Mouse (Mus musculus): ENCODE measurements around the gene Loxl3. TPM values are rescaled to one million over a fixed set of nuclear protein-coding genes. Genes with fewer than 3 reads are reported as not detected.
A peak's percentile ranks its signal among the peaks of the same experiment; 100 is the strongest.

The Loxl3 gene
- polyA plus RNA-seq (2014; fragmentation: Nextera tagmentation; extraction: Ambion mirVana), result 6.7 and 9.2 TPM in 2 replicates

GRCm38 (mm10) chr6:83033249-83034185 is at the start of gene Loxl3, which contains the start of gene Dok1:
TSS of gene Loxl3 (plus strand) at chr6:83034173.
TSS of gene Dok1 (minus strand) at chr6:83033471.
- peaks cover 18% of the 10 kb centered on the region for H3K27me3 ChIP-seq (ENCODE audit: control insufficient read depth, insufficient read depth, low read length)
- ATAC-seq (ENCODE audit: insufficient read depth, low FRiP score, low TSS enrichment) (peak; percentile 74), DNase-seq (ENCODE audit: low spot score) (peak; percentile 82)
- WGBS, result under 1% methylated on average over 51 of the region's 51 CpGs
- H3K4me1 ChIP-seq (ENCODE audit: control insufficient read depth, insufficient read depth, low read length), result peaks cover 7% of the 10 kb centered on the region; the same call in 1 of the 2 replicates
- peak within 1 kb of the TSS; percentile 46 for H3K4me3 ChIP-seq (ENCODE audit: low read depth, low read length)
- H3K4me2 ChIP-seq (ENCODE audit: low read depth), result peak within 1 kb of the TSS; percentile 85
- H3K9ac ChIP-seq (ENCODE audit: low read length), result peak within 1 kb of the TSS; percentile 47
- peak within 1 kb of the TSS; percentile 47; the same call in 1 of the 2 replicates for H3K27ac ChIP-seq (ENCODE audit: low read depth, low read length)
- no peaks in the 10 kb centered on the region for H3K36me3 ChIP-seq (ENCODE audit: control insufficient read depth, insufficient read depth, low read length)
- no peaks in the 10 kb centered on the region for H3K9me3 ChIP-seq (ENCODE audit: control insufficient read depth, low read length)

GRCm38 (mm10) chr6:82987411-82987971 is 46.5 kb upstream of the Loxl3 start:
- Histone ChIP-seq H3K36me3 (ENCODE audit: control insufficient read depth, insufficient read depth, low read length) (no peaks in the 10 kb centered on the region), H3K27ac (ENCODE audit: low read depth, low read length) (no peak overlapping the region), H3K4me2 (ENCODE audit: low read depth) (no peak overlapping the region), H3K4me3 (ENCODE audit: low read depth, low read length) (no peak overlapping the region), H3K27me3 (ENCODE audit: control insufficient read depth, insufficient read depth, low read length) (no peaks in the 10 kb centered on the region), H3K9me3 (ENCODE audit: control insufficient read depth, low read length) (no peaks in the 10 kb centered on the region), H3K9ac (ENCODE audit: low read length) (no peak overlapping the region), H3K4me1 (ENCODE audit: control insufficient read depth, insufficient read depth, low read length) (no peaks in the 10 kb centered on the region)
- WGBS, result 48% methylated on average over 9 of the region's 9 CpGs
- ATAC-seq (ENCODE audit: insufficient read depth, low FRiP score, low TSS enrichment) (no peak), DNase-seq (ENCODE audit: low spot score) (no peak)

DNA sequence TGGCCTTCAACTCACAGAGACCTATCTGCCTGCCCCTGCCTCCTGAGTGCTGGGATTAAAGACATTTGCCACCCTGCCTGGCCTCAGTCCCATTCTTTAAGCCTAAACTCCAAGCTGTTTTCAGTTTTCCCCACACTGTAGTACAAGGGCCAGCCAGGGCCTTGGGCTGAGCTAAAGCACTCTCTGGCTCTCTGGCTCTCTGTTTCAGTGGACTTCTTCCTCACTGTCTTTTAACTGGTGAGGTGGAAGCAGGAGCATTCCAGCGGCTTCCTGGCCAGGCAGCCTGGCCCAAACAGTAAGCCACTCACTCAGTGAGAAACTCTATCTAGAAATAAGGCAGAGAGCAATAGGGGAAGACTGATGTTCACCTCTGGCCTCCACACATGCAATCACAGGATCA is 40.3 kb upstream of the Loxl3 start:
- Histone ChIP-seq H3K9me3 (ENCODE audit: control insufficient read depth, low read length) (no peaks in the 10 kb centered on the region), H3K27me3 (ENCODE audit: control insufficient read depth, insufficient read depth, low read length) (no peaks in the 10 kb centered on the region), H3K4me3 (ENCODE audit: low read depth, low read length) (no peak overlapping the region), H3K4me2 (ENCODE audit: low read depth) (no peak overlapping the region), H3K4me1 (ENCODE audit: control insufficient read depth, insufficient read depth, low read length) (no peaks in the 10 kb centered on the region), H3K9ac (ENCODE audit: low read length) (no peak overlapping the region), H3K27ac (ENCODE audit: low read depth, low read length) (no peak overlapping the region), H3K36me3 (ENCODE audit: control insufficient read depth, insufficient read depth, low read length) (no peaks in the 10 kb centered on the region)
- no peak for DNase-seq (ENCODE audit: low spot score)
- ATAC-seq (ENCODE audit: insufficient read depth, low FRiP score, low TSS enrichment), result no peak
- 48% methylated on average over 1 of the region's 1 CpGs for WGBS

GRCm38 (mm10) chr6:82994372-82994771 is 39.6 kb upstream of the Loxl3 start:
- 81% methylated on average over 7 of the region's 7 CpGs for WGBS

GRCm38 (mm10) chr6:82996740-82997315 is 37.1 kb upstream of the Loxl3 start:
- ATAC-seq (ENCODE audit: insufficient read depth, low FRiP score, low TSS enrichment) (peak; percentile 81), DNase-seq (ENCODE audit: low spot score) (peak; percentile 91)
- Histone ChIP-seq H3K27ac (ENCODE audit: low read depth, low read length) (no peak overlapping the region), H3K36me3 (ENCODE audit: control insufficient read depth, insufficient read depth, low read length) (no peaks in the 10 kb centered on the region), H3K27me3 (ENCODE audit: control insufficient read depth, insufficient read depth, low read length) (no peaks in the 10 kb centered on the region), H3K4me2 (ENCODE audit: low read depth) (peak overlapping the region; percentile 25), H3K4me1 (ENCODE audit: control insufficient read depth, insufficient read depth, low read length) (no peaks in the 10 kb centered on the region), H3K9me3 (ENCODE audit: control insufficient read depth, low read length) (no peaks in the 10 kb centered on the region), H3K4me3 (ENCODE audit: low read depth, low read length) (0 out of 2 replicates have a peak overlapping the region, but pooled peaks have one; percentile 2), H3K9ac (ENCODE audit: low read length) (peak overlapping the region; percentile 22; the same call in 1 of the 2 replicates)
- 14% methylated on average over 11 of the region's 11 CpGs for WGBS

More at GRCm38 (mm10) chr6:82994372-82994771, 39.6 kb upstream of the Loxl3 start:
- DNase-seq (ENCODE audit: low spot score) (no peak), ATAC-seq (ENCODE audit: insufficient read depth, low FRiP score, low TSS enrichment) (no peak)
- H3K27ac ChIP-seq (ENCODE audit: low read depth, low read length), result no peak overlapping the region
- no peaks in the 10 kb centered on the region for H3K4me1 ChIP-seq (ENCODE audit: control insufficient read depth, insufficient read depth, low read length)
- no peaks in the 10 kb centered on the region for H3K9me3 ChIP-seq (ENCODE audit: control insufficient read depth, low read length)
- H3K9ac ChIP-seq (ENCODE audit: low read length), result no peak overlapping the region
- no peaks in the 10 kb centered on the region for H3K27me3 ChIP-seq (ENCODE audit: control insufficient read depth, insufficient read depth, low read length)
- H3K4me2 ChIP-seq (ENCODE audit: low read depth), result no peak overlapping the region
- no peak overlapping the region for H3K4me3 ChIP-seq (ENCODE audit: low read depth, low read length)
- H3K36me3 ChIP-seq (ENCODE audit: control insufficient read depth, insufficient read depth, low read length), result no peaks in the 10 kb centered on the region

DNA sequence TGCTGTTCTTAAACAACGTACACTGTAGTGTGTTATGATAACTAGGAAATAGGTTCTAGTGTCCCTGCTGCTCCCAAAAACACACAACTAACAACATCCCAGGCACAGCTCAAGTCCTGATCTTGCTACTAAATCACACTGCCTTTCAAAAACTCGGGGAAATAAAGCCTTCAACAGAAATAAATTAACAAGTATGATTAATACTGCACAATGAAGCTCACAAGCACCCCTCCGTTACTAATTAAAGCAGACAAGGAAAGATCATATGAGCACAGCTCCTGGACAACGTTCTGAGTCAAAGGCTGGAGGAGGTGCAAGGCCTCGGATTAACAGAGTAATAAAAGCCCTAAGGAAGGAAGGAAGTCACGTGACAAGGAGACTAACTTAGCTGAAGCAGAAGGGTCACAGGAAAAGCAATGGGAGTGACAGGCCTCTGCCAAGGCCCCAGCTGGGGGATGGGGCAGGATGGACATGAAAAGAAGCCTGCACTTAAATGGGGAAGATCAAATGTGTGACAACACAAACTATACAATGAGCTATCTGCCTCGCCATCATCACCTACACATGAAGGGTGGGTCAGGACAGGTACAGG is 36.4 kb upstream of the Loxl3 start:
- H3K4me3 ChIP-seq (ENCODE audit: low read depth, low read length), result no peak overlapping the region
- no peaks in the 10 kb centered on the region for H3K27me3 ChIP-seq (ENCODE audit: control insufficient read depth, insufficient read depth, low read length)
- H3K36me3 ChIP-seq (ENCODE audit: control insufficient read depth, insufficient read depth, low read length), result no peaks in the 10 kb centered on the region
- no peak for DNase-seq (ENCODE audit: low spot score)
- no peak overlapping the region for H3K9ac ChIP-seq (ENCODE audit: low read length)
- no peak for ATAC-seq (ENCODE audit: insufficient read depth, low FRiP score, low TSS enrichment)
- H3K9me3 ChIP-seq (ENCODE audit: control insufficient read depth, low read length), result no peaks in the 10 kb centered on the region
- H3K27ac ChIP-seq (ENCODE audit: low read depth, low read length), result no peak overlapping the region
- WGBS, result 54% methylated on average over 7 of the region's 7 CpGs
- H3K4me1 ChIP-seq (ENCODE audit: control insufficient read depth, insufficient read depth, low read length), result no peaks in the 10 kb centered on the region
- H3K4me2 ChIP-seq (ENCODE audit: low read depth), result no peak overlapping the region

DNA sequence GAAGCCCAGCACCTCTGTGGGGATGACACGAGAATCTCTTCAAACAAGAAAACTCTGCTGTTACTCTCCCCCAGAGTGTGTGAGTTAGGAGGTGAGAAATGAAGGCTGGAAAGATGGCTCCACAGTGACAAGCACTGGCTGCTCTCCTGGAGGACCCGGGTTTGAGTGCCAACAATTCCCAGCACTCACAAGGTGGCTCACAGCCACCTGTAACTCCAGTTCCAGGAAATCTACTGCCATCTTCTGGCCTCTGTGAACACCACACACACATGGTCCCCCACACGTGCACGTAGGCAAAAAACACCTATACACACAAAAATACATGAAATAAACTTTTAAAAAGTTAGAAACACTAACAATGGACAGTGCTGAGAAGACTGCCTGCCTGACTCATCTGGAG is 35.6 kb upstream of the Loxl3 start:
- Histone ChIP-seq H3K9ac (ENCODE audit: low read length) (no peak overlapping the region), H3K36me3 (ENCODE audit: control insufficient read depth, insufficient read depth, low read length) (no peaks in the 10 kb centered on the region), H3K27ac (ENCODE audit: low read depth, low read length) (no peak overlapping the region), H3K4me3 (ENCODE audit: low read depth, low read length) (no peak overlapping the region), H3K9me3 (ENCODE audit: control insufficient read depth, low read length) (no peaks in the 10 kb centered on the region), H3K4me2 (ENCODE audit: low read depth) (no peak overlapping the region), H3K27me3 (ENCODE audit: control insufficient read depth, insufficient read depth, low read length) (no peaks in the 10 kb centered on the region), H3K4me1 (ENCODE audit: control insufficient read depth, insufficient read depth, low read length) (no peaks in the 10 kb centered on the region)
- 78% methylated on average over 4 of the region's 4 CpGs for WGBS
- DNase-seq (ENCODE audit: low spot score) (no peak), ATAC-seq (ENCODE audit: insufficient read depth, low FRiP score, low TSS enrichment) (no peak)

- H3K36me3 ChIP-seq (ENCODE audit: control insufficient read depth, insufficient read depth, low read length), result no peaks in the 10 kb centered on the region
- no peak overlapping the region for H3K4me2 ChIP-seq (ENCODE audit: low read depth)
- no peak overlapping the region for H3K4me3 ChIP-seq (ENCODE audit: low read depth, low read length)
- no peaks in the 10 kb centered on the region for H3K4me1 ChIP-seq (ENCODE audit: control insufficient read depth, insufficient read depth, low read length)
- WGBS, result 76% methylated on average over 8 of the region's 8 CpGs
- ATAC-seq (ENCODE audit: insufficient read depth, low FRiP score, low TSS enrichment) (no peak), DNase-seq (ENCODE audit: low spot score) (no peak)
- no peaks in the 10 kb centered on the region for H3K27me3 ChIP-seq (ENCODE audit: control insufficient read depth, insufficient read depth, low read length)
- no peak overlapping the region for H3K9ac ChIP-seq (ENCODE audit: low read length)
- no peak overlapping the region for H3K27ac ChIP-seq (ENCODE audit: low read depth, low read length)
- no peaks in the 10 kb centered on the region for H3K9me3 ChIP-seq (ENCODE audit: control insufficient read depth, low read length)
These were observed 34.0 kb upstream of the Loxl3 start for GRCm38 (mm10) chr6:82999986-83000385.

Data from neural tube, embryonic 11.5 days (tissue).